Mouse (Mus musculus) cerebellum, postnatal 10 days (tissue): ENCODE data around the gene Tpi1.
A peak's percentile ranks its signal among the peaks of the same experiment; 100 is the strongest.
"Not testable (repeated sequence)": the region's sequence is repeated elsewhere in the genome, so short reads cannot be mapped to it uniquely, and the experiment has no call there.

Source experiments
- DNase-seq, 2 experiments: peaks; one replicate each; pipeline ENCODE4 v3.0.0; 2021; ENCODE audit warnings: mixed read lengths in 2 of 2

Gene Tpi1

DNA sequence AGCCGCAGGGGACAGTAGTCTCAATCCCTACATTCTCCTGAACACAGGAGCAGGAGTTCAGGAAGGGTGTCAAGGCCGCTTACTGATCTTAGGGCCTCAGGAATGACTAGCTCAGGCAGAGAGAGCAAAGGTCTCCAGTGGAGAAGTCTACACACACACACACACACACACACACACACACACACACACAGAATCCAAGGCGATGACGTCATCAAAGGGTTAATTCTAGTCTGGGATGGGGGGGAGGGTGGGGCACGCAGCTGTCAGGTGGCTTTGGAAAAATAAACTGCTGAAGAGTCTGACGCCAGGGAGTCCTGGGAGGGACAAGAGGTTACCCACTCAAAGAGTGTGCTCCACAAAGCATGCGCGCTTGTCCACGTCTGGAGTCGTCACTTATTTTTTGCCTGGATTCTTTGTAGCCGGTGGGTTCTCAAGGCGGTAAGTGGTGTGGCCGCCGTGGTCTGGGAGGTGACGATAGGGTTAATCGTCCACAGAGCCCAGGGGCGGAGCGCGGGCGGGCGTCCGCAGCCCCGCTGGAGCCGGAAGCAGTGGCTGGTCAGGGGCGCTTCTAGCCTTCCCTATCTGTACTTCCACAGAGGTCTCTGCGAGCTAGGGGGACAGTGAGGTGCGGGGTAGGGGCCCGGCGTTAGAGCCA, 5.6 kb downstream of the Tpi1 start, which contains the start of gene Spsb2:
Spsb2 (plus strand) TSS at position 304 of the 655 bp plus-strand sequence.
- DNase-seq = peak; percentile 80 to 83

DNA sequence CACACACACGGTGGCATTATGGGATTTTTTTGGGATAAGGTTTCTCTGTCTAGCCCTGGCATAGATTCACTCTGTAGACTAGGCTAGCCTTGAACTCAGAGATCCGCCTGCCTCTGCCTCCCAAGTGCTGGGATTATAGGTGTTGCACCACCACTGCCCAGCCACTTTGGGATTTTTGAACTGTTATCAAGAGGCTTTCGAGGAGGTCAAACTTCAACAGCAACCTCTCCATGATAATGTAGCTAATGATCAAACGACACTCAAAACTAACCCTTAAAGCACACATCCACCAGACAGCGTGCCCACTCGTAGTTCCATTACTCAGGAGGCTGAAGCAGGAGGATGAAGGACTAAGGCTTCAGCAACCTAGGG, 6.1 kb downstream of the Tpi1 start:
- DNase-seq = no peak

DNA sequence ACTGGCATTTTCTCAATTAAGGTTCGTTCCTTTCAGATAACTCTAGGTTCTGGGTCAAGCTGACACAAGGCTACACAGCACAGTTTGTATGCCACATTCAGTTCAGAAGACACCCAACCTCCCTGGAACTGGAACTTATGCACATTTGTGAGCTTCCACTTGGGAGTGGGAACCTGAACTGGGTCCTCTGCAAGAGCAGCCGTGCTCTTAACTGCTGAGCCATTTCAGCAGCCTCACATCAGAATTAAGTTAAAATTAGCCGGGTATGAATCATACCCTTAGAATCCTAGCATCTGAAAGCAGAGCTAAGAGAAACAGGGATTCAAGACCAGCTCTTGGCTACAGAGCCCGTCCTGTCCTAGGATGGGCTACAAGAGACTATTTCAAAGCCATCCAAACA, 6.7 kb downstream of the Tpi1 start:
- DNase-seq = no peak

DNA sequence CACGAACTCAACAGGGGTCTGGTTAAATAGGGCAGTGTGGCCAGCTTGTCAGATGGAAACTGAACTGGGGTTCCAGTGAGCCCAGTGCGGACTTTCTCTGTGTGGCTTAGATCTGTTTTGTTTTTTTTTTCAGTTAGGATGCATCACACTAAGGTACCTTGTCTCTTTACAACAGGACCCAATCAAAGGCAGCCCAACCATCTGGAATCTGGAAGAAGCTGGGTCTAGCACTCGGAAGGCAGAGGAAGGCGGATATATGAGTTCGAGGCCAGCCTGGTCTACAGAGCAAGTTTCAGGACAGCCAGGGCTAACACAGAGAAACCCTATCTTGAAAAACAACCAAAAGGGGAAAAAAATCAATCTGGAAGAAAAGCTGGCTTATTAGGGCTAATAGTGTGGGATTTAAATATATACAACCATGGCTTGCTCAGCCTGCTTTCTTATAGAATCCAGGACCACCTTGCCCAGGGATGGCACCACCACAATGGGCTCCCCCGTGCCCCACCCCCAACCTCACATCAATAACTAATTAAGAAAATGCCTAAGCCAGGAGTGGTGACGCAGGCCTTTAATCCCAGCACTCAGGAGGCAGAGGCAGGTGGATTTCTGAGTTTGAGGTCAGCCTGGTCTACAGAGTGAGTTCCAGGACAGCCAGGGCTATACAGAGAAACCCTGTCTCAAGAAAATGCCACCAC, 7.5 kb downstream of the Tpi1 start:
- DNase-seq = no peak

DNA sequence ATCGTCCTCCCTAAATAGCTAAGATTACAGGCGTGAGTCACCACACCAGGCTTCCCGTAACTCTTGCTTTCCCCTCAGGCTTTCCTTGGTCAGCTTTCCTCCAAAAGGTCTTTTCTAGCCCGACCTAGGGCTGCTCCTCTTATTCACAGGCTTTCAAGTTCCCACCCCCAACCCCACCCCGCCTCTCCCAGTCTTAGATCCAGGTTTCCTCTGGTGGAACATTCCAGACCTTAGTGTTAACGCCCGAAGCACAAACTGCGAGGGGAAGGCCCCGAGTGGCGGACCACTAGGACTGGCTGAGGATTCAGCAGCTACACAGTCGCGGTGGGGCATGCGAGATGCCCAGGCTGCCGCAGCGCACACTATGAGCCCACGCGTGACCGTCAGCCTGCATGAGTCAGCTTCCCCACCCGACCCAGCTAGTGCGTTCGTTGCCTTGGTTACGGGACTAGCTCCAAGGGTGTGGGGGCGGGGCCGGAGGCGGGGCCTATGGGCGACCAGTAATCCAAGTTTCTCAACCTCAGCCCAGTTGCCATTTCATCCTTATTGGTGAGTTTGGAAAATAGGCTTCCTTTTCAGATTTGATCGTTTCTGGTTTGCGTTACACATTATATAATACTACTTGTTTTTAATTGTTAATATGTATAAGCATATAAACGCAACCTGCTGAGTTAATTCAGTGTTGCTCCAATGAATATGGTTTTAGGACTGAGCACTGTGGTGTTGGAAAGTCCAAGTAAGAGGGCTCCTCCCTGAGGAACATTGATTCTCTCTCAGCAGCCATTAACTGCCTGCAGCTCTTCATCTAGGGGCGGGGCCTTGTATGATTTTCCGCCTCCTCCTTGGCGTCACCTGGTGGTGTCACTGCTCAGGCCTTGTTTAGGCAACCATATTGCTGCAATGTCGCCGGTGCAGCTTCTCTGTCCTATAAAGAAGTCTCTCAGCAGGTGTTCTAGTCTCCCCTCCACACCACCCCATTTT, 8.5 kb downstream of the Tpi1 start:
- peak; percentile 97 to 98 for DNase-seq

DNA sequence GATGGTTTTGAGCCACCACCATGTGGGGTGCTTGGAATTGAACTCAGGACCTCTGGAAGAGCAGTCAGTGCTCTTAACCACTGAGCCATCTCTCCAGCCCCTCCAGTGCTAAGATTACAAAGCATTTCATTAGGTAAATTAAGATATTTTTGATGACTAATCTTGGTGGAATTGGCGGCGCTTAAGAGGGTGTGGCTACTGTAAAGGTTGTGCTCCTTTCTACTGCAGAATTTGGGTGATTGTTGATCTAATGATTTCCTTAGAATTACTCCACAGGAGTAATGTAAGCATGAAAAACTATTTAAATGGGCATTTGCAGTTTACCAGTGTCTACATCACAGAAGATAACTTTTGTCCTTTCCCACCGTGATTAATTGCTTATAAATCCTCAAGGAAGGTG, 9.8 kb downstream of the Tpi1 start:
- no peak for DNase-seq

DNA sequence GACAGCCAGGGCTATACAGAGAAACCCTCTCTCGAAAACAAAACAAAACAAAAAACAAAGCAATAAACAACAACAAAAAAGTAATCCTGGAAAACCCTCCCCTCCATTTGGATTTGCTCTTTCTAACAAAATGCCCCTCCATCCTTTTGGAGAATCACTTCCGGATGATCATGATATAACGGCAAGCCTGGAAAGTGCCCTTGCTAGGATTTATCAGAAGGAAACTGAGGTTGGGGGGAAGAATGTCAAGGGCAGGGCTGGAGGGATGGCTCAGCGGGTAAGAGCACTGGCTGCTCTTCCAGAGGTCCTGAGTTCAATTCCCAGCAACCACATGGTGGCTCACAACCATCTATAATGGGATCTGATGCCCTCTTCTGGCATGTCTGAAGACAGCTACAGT, 10.4 kb downstream of the Tpi1 start:
- DNase-seq = not testable (repeated sequence)

DNA sequence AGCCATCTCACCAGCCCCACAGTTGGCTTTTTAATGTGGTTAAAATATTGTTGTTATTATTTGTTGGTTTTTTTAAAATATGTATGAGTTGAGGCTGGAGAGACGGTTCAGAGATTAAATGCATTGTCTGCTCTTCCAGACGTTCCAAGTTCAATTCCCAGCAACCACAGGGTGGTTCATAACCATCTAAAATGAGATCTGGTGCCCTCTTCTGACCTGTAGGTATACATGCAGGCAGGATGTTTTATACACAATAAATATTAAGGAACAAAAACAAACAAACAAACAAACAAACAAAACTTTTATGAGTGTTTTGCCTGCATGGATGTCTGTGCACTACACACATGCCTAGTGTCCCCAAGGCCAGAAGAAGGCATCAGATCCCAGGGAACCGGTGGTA, 11.0 kb downstream of the Tpi1 start:
- DNase-seq = no peak

DNA sequence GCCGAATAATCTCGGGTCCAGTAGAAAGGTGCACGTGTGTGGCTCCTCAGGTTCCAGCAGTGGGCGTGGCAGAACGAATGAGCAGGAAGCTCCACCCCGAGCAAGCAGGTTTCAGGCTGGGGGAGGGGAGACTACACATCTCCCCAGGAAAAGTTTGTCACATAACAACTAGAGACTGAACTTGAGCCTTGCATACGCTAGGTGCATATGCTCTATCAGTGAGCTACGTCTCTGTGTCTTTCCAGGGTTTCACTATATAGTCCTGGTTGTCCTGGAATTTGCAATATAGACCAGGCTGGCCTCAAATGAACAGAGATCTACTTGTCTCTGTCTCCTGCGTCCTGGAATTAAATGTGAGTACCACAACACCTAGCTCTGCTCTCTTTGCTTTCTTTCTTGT, 11.7 kb downstream of the Tpi1 start:
- DNase-seq = not testable (repeated sequence)

DNA sequence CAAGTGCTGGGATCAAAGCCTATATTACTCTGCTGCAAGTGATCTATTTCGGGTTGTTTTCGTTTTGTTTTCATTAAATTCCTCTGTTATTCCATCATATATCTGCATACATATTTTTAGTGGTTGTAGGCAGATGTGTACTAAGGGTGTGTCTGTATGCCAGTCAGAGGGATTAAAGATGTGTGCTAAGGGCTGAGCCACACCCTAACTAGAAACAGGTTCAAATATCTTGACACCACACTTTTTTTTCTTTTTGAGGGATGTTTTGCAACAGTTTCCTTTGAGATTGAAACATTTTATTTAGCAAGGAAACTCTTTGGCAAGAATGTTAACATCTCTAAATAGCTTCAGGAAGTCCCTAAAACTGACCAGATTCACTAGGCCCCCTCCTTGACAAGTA, 17.9 kb downstream of the Tpi1 start:
- DNase-seq = no peak

DNA sequence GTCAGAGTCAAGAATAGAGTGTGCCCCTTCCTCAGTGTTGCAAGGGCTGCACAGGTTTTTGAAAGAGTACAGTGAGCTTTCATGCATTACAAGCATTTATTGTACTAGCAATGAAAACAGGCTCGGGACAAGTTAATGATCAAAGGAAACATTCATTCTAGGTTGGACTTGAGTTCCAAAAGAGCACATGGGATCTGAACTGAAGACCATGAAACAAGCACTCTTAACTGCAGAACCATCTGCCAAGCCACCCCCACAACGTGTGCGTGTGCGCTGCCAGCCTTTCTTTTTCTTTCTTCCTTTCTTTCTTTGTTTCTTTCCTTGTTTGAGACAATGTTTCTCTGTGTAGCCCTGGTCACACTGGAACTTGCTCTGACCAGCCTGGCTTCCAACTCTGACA, 18.3 kb downstream of the Tpi1 start:
- DNase-seq = no peak

DNA sequence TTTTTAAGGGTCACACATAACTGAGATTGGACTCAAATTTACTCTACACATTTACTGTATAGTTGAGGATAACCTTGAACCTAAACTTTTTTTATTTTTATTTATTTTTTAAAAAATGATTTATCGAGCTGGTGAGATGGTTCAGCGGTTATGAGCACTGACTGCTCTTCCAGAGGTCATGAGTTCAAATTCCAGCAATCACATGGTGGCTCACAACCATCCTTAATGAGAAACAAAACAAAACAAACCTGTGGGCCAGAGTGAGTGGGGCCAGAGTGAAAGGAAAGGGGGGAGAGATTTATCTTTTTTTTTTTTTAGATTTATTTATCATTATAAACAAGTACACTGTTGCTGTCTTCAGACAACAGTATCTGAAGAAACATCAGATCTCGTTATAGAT, 22.2 kb downstream of the Tpi1 start:
- no peak for DNase-seq

DNA sequence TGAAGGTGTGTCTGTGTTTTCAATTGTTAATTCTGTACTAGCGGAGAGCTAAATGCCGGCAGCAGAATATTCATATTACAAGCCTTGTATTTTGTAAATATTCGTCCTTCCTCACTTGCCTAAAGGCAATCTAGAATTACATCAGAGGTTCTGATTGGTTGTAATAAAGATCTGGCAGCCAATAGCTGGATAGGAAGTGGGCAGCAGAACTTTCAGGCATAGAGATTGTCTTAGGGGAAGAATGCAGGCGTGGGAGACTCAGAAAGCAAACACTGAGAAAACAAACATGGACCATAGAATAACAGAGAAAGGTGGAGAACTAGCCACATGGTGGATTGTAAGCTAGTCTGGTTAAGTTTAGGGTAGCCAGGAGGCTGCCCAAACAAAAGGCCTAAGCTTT, 24.0 kb downstream of the Tpi1 start:
- DNase-seq = no peak

DNA sequence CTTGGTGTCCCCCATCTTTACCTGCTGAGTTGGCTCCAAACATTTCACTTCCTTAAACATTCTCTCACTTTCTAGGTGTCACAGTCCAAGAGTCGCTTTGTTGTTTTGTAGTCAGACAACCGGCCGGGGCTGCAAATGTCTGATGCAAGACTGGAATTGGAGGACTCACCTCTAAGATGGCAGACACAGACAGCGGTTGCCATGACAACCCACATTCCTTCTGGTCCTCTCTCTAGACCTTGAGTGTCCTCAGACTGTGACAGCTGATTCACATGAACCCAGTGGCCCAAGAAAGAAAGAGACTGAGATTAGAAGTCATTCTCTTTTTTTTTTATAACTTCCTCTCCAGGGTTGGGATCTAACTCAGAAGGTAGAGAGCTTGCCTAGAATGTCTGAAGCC, 24.6 kb downstream of the Tpi1 start:
- peak; percentile 49 to 50 for DNase-seq

DNA sequence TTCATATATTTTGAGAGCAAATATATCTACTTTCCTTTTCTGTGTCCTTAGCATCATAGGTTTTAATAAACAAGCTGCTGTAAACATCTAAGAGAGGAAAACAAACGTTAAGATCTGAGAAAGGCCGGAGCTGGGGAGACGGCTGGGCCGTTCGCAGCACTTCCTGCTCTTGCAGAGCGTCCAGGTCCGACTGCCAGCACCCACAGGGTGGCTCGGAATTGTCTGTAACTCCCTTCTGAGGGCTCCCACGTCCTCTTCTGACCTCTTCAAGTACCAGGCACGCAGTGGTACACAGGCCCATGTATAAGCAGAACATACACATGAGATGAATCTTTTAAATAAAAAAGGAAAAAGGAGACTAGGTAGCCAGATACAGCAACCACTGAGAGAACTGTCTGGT, 26.4 kb downstream of the Tpi1 start:
- peak in 1 of 2 experiments; percentile 55 for DNase-seq

DNA sequence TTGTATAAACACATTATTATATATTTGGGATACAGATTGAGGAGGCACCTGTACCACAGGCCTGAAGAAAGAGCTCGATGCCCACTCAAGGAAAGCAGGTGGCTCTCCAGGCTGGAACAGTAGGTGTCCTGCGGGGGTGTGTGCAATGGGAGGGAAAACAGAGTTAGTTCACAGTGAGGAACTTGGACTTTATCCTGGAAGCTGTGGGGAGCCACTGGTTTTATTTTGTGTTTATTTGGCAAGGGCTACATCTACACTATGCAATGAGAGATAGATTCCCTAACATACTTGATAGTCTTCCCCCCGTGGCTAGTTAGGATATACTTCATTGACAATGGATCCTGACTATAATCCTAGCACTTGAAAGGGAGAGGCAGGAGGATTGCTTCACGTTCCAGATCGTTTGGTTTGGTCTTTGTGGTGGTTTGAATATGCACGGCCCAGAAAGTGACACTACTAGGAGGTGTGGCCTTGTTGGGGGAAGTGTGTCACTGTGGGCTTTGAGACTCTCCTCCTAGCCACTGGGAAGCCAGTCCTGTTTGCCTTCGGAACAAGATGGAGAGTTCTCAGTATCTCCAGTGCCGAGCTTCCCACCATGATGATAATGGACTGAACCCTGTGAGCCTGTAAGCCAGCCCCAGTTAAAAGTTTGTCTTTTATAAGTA, 27.2 kb downstream of the Tpi1 start:
- peak; percentile 78 to 83 for DNase-seq

DNA sequence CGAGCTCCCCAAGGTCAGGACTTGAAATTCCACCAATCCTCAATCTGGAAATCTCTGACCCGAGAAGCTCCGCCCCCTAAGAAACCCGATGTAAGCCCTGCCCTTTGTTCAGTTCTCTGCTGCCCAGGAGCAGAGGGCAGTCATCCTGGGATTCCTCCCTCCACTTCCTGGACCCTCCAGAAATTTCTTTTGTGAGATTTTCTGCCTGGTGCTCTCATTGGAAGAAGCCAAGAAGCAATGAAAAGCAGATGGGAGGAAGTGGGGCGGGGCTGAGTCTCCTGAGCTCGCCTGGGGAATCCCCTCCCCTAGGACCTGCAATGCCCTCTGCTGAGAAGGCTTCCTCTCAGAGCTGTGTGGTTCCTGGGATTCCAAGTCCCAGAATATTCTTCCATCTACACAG, 31.7 kb downstream of the Tpi1 start:
- DNase-seq = peak in 1 of 2 experiments; percentile 32

DNA sequence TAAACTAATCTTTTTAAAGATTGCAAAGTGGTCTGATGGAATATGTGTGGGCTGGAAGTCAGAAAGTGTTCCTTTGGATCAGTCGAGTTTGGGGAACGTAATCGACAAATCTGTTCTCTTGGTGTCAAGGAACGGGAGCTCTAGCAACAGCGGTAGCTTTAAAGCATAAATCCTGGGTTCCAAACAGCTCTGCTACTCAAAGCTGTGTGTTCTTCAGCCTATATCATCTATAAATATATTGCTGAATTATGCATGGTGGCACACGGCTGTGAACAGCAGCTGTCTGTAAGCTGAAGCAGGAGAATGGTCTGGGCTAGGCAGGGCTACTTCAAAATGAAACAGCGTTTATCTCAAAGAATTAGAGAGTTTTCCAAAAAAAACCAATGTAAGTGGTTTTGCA, 33.2 kb downstream of the Tpi1 start:
- DNase-seq = no peak

DNA sequence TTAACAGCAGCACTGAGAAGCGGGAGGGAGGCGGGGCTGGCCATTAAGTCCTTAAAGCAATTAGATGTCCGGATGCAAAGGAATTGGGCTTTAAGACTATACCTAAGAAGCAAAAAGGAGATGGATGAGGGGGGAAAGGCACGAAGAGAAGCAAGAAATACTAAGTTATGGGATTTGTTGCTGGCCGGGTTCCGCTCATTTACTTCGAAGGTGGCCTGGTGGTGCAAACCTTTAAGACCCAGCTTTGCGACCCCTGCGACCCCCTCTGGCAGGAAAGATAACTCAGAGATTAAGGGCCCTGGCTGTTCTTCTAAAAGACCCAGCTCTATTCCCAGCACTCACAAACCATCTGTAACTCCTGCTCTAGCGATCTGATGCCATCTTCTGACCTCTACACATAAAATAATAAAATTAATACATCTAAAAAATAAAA, 34.1 kb downstream of the Tpi1 start:
- DNase-seq = peak in 1 of 2 experiments; percentile 47

DNA sequence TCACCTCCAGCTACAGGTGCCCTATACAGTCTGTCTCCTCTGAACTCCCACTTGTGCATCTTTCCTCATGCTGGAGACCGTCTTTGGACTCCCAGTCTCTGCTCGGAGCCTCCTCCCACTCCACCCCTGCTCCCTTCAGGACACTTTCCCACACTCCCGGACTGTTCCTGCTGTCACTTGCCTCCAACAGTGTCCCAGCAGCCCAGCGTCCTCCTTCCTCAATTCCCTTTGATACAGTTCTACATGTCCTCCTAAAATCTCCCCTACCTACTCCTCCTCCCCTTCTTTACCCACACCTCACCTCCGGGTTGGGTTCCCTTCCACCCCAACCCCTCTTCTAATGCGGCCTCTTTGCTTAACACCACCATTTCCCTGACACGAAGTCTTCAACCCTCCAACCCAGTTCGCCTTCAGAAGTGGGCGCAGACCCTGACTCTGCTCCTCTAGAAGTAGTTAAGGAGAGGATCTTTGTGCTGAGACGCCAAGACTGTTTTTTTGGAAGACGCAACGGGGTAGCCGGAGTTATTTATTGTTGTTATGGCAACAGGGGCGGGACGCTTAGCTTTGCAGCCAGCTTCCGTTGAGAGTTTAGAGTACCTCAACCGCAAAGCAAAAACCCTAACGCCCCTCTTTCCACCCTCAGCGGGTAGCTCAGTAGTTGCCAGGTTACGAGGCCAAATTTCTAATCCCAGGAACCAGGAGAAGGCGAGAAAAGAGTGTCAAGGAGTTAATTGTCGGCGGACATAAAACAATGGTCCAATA, 34.7 kb downstream of the Tpi1 start, which contains the start of gene Lrrc23:
Lrrc23 (minus strand) TSS at position 506 of the 762 bp plus-strand sequence.
- DNase-seq = peak; percentile 59 to 70

DNA sequence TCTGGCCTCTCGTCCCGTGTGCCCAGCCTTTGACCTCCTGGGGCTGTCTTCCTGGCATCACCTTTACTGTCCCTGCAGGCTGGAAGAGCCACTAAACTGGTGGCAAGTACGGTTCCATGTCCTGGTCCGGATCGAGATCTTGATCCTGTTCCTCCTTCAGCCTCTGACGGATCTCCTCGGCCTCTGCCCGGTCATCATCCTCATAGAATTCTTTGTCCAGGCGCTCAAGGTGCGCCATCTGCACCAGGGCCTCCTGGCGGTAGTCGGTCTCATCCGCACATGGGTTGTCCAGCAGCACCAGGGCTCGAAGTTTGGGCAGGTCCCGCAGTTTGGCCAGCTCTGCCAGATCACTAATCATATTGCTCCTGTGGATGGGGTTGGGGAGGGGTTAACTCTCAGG, 43.6 kb downstream of the Tpi1 start:
- DNase-seq = no peak

DNA sequence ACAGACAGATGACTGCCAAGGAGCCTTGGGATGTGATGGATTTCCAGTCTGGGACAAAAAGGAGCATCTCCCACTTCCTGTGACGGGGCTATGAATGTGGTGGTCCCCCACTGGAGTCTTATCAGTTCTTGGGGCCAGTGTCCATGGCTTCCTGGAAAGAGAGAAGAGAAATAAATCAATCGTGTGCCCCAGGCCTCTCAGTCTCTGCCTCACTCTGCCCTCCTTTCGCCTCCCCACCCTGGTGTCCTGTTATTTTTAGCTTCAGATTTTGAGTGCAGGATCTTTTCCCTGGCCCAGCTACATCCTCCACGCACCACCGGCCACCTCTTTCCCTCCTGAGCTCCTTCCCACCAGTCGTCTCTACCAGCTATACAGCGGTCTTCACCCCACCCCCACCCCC, 44.1 kb downstream of the Tpi1 start:
- no peak for DNase-seq
